Mouse (Mus musculus) thymus, adult 2 months (tissue): Measurements from ENCODE around the gene Anks1b.

Experiments used
- CTCF ChIP-seq: fragments of 200-500 bp; IDR thresholded peaks from 2 replicates; pipeline ENCODE4 v1.5.1; 2012; ENCODE audit warnings: mild to moderate bottlenecking, control low read depth, low read length, moderate library complexity, borderline replicate concordance; ENCODE audit not compliant: control insufficient read depth, poor library complexity, insufficient read depth; ENCODE audit errors: extremely low read depth
- POLR2A ChIP-seq: fragments of 200-500 bp; IDR thresholded peaks from 2 replicates; pipeline ENCODE4 v1.6.1; 2012; ENCODE audit warnings: mild to moderate bottlenecking, low read length, control low read depth, moderate library complexity; ENCODE audit not compliant: control insufficient read depth, poor library complexity, insufficient read depth; ENCODE audit errors: extremely low read depth

DNA sequence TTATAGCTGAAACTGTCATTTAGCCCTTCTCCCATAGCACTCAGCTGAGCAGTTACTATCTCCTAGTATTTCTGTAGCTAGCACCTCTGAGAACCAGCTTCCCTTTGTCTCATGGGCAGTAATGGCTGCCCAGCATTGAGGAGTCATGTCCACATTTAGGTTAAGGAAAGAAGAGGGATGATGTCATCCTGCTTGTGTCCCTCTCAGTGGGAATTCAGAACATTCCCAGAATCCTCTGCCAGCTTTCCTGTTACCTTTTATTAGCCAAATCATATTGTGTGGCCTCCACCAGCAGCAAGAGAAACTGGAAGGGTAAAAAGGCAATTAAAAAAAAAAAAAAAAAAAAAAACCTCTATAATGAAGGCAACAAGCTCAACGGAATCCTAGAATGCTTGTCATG, 851.6 kb downstream of the Anks1b start:
- TF ChIP-seq CTCF (no peak), POLR2A (no peak)
